Mouse (Mus musculus) granulocyte monocyte progenitor cell, adult 5-6 weeks (primary cell): ENCODE data around the gene Gm3238. TPM values are rescaled to one million over a fixed set of nuclear protein-coding genes. Genes with fewer than 3 reads are reported as not detected.
"Not testable (repeated sequence)": the region's sequence is repeated elsewhere in the genome, so short reads cannot be mapped to it uniquely, and the experiment has no call there.

ENCODE experiments used
- ATAC-seq: replicated peaks from 2 replicates; pipeline ENCODE4 v1.8.0; 2016; ENCODE audit warnings: mild to moderate bottlenecking, moderate TSS enrichment, inconsistent platforms; ENCODE audit not compliant: poor library complexity, severe bottlenecking
- total RNA-seq, 2 experiments: library from RNA; stranded (forward) in 1 of 2; stranded (reverse) in 1 of 2; fragments of 200-712, 200-1000 nt in 1 of 2; fragments of >200 nt in 1 of 2; fragmentation: Nextera tagmentation in 1 of 2; gene quantifications; 2 replicates each; pipeline ENCODE4 v1.2.3; 2014 to 2017

Gene Gm3238
- total RNA-seq, 2 experiments from 2014 or later: not detected

- ATAC-seq: not testable (repeated sequence)
These were observed 19.9 kb downstream of the Gm3238 start, which contains the start of gene Gm9736 for GRCm38 (mm10) chr10:77751254-77751653. TSS of gene Gm9736 (minus strand) at chr10:77751354.

DNA sequence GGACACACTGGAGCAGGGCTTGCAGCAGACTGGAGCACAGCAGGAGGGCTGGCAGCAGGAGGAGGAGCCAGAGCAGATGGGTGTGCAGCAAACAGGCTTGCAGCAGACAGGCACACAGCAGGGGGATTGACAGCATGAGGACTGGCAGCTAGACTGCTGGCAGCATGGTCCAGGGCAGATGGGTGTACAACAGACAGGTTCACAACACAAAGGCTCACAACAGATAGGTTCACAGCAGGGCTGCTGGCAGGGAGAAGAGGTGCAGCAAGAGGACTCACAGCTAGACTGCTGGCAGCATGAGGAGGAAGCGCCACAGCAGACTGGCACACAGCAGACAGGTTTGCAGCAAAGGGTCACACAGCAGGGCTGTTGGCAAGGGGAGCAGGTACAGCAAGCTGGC is 20.4 kb downstream of the Gm3238 start:
- not testable (repeated sequence) for ATAC-seq

GRCm38 (mm10) chr10:77741924-77742688 is 29.0 kb downstream of the Gm3238 start, which contains the start of gene Gm18596:
TSS of gene Gm18596 (minus strand) at chr10:77742638.
- ATAC-seq: not testable (repeated sequence)

DNA sequence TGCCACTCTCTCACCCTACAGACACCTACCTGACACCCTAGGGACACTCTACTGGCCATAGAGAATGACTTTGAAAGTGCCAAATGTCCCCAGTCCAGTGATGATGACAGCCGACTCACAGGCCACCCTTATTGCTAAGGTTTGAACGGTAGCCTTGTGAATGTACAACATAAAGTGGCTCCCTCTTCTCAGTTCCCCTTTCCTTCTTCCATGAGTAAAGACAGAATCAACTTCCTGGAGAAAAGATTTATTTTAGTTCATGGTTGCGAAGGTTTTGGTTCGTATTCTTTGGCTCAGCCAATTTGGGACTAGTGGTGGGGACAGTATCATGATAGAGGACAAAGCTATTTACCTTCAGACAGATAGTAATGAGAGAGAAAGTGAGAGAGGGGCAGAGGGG is 32.2 kb downstream of the Gm3238 start:
- ATAC-seq: no peak

GRCm38 (mm10) chr10:77735928-77736327 is 35.2 kb downstream of the Gm3238 start:
- ATAC-seq: no peak

- 0 out of 2 replicates have a peak, but pooled peaks have one; percentile 27 for ATAC-seq
These were observed 41.9 kb downstream of the Gm3238 start for GRCm38 (mm10) chr10:77729241-77729640.

DNA sequence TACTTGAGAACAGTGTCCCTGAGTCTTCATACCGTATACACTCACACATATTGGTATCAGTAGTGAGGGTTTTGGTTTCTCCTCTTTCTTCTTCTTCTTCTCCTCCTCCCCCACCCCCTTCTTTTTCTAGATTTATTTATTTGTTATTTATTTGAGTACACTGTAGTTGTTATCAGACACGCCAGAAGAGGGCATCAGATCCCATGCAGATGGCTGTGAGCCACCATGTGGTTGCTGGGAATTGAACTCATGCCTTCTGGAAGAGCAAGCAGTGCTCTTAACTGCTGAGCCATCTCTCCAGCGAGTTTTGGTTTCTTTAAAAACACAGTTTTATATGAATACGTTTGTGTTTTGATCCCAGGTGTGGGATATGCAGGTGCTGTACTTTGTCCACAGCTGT is 42.8 kb downstream of the Gm3238 start:
- ATAC-seq: no peak

GRCm38 (mm10) chr10:77726186-77726585 is 44.9 kb downstream of the Gm3238 start, which contains the start of gene Gm10100:
TSS of gene Gm10100 (plus strand) at chr10:77726486.
- ATAC-seq: no peak

DNA sequence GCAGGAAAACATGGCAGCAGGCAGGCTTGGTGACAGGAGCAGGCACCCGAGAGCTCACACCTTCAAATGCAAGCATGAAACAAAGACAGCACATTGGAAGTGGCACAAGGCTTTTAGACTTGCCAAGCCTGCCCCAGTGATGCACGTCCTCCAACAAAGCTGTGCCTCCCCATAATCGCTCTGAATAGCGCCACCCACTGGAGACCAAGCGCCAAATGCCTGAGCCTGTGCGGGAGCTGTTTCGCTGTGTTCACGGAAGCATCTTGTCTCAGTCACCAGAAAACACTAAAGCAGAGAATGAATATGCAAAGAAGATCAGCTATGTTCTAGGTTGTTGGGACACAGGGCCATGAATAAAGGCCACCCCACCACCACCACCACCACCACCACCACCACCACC is 46.3 kb downstream of the Gm3238 start:
- no peak for ATAC-seq

Other genes starting within 250 kb of the Gm3238 start
Only the 30 nearest of the 32 such genes appear.
- gene Pttg1ip, start 189.6 kb downstream of the Gm3238 start, total RNA-seq (2014; fragmentation: Nextera tagmentation): 36.6 and 39.0 TPM in 2 replicates
- gene Pttg1ip, start 189.6 kb downstream of the Gm3238 start, total RNA-seq (2017): 34.6 and 37.0 TPM in 2 replicates
- gene Sumo3, start 165.2 kb downstream of the Gm3238 start, total RNA-seq (2014; fragmentation: Nextera tagmentation): 60.0 and 78.8 TPM in 2 replicates
- gene Sumo3, start 165.2 kb downstream of the Gm3238 start, total RNA-seq (2017): 197 and 205 TPM in 2 replicates
- gene Gm49325, start 165.1 kb downstream of the Gm3238 start, total RNA-seq (2014; fragmentation: Nextera tagmentation): not detected in 2 replicates
- 1.6 TPM in 1 of 2 replicates, not detected in the other for gene Gm49325, start 165.1 kb downstream of the Gm3238 start, total RNA-seq (2017)
- 39.6 and 42.0 TPM in 2 replicates for gene Ube2g2, start 149.1 kb downstream of the Gm3238 start, total RNA-seq (2014; fragmentation: Nextera tagmentation)
- gene Ube2g2, start 149.1 kb downstream of the Gm3238 start, total RNA-seq (2017): 29.5 and 53.3 TPM in 2 replicates
- gene Tspear, start 84.8 kb downstream of the Gm3238 start, total RNA-seq (2014; fragmentation: Nextera tagmentation): 0.90 TPM in 1 of 2 replicates, not detected in the other
- 0.05 TPM in 1 of 2 replicates, not detected in the other for gene Tspear, start 84.8 kb downstream of the Gm3238 start, total RNA-seq (2017)
- gene Gm19402, start 80.6 kb downstream of the Gm3238 start, total RNA-seq (2014; fragmentation: Nextera tagmentation): not detected in 2 replicates
- not detected in 2 replicates for gene Gm19402, start 80.6 kb downstream of the Gm3238 start, total RNA-seq (2017)
- gene Gm9508, start 74.1 kb downstream of the Gm3238 start, total RNA-seq (2014; fragmentation: Nextera tagmentation): not detected in 2 replicates
- gene Gm9508, start 74.1 kb downstream of the Gm3238 start, total RNA-seq (2017): not detected in 2 replicates
- gene Gm10272, start 64.7 kb downstream of the Gm3238 start, total RNA-seq (2014; fragmentation: Nextera tagmentation): not detected in 2 replicates
- not detected in 2 replicates for gene Gm10272, start 64.7 kb downstream of the Gm3238 start, total RNA-seq (2017)
- not detected in 2 replicates for gene Gm10024, start 59.9 kb downstream of the Gm3238 start, total RNA-seq (2014; fragmentation: Nextera tagmentation)
- gene Gm10024, start 59.9 kb downstream of the Gm3238 start, total RNA-seq (2017): not detected in 2 replicates
- gene Gm10142, start 55.5 kb downstream of the Gm3238 start, total RNA-seq (2014; fragmentation: Nextera tagmentation): not detected in 2 replicates
- not detected in 2 replicates for gene Gm10142, start 55.5 kb downstream of the Gm3238 start, total RNA-seq (2017)
- gene Krtap12-1, start 50.7 kb downstream of the Gm3238 start, total RNA-seq (2014; fragmentation: Nextera tagmentation): not detected in 2 replicates
- not detected in 2 replicates for gene Krtap12-1, start 50.7 kb downstream of the Gm3238 start, total RNA-seq (2017)
- not detected in 2 replicates for gene Gm10100, start 44.8 kb downstream of the Gm3238 start, total RNA-seq (2014; fragmentation: Nextera tagmentation)
- gene Gm10100, start 44.8 kb downstream of the Gm3238 start, total RNA-seq (2017): not detected in 2 replicates
- not detected in 2 replicates for gene Gm18596, start 28.7 kb downstream of the Gm3238 start, total RNA-seq (2014; fragmentation: Nextera tagmentation)
- gene Gm18596, start 28.7 kb downstream of the Gm3238 start, total RNA-seq (2017): not detected in 2 replicates
- not detected in 2 replicates for gene Gm9736, start 20.0 kb downstream of the Gm3238 start, total RNA-seq (2014; fragmentation: Nextera tagmentation)
- not detected in 2 replicates for gene Gm9736, start 20.0 kb downstream of the Gm3238 start, total RNA-seq (2017)
- not detected in 2 replicates for gene Gm3233, start 11.6 kb downstream of the Gm3238 start, total RNA-seq (2014; fragmentation: Nextera tagmentation)
- gene Gm3233, start 11.6 kb downstream of the Gm3238 start, total RNA-seq (2017): not detected in 2 replicates
- not detected in 2 replicates for gene Gm7138, start 5.6 kb upstream of the Gm3238 start, total RNA-seq (2014; fragmentation: Nextera tagmentation)
- gene Gm7138, start 5.6 kb upstream of the Gm3238 start, total RNA-seq (2017): not detected in 2 replicates
- gene Gm3250, start 11.2 kb upstream of the Gm3238 start, total RNA-seq (2014; fragmentation: Nextera tagmentation): not detected in 2 replicates
- not detected in 2 replicates for gene Gm3250, start 11.2 kb upstream of the Gm3238 start, total RNA-seq (2017)
- gene Gm7137, start 16.9 kb upstream of the Gm3238 start, total RNA-seq (2014; fragmentation: Nextera tagmentation): not detected in 2 replicates
- not detected in 2 replicates for gene Gm7137, start 16.9 kb upstream of the Gm3238 start, total RNA-seq (2017)
- gene Gm9639, start 23.8 kb upstream of the Gm3238 start, total RNA-seq (2014; fragmentation: Nextera tagmentation): not detected in 2 replicates
- gene Gm9639, start 23.8 kb upstream of the Gm3238 start, total RNA-seq (2017): not detected in 2 replicates
- not detected in 2 replicates for gene Gm19668, start 27.8 kb upstream of the Gm3238 start, total RNA-seq (2014; fragmentation: Nextera tagmentation)
- not detected in 2 replicates for gene Gm19668, start 27.8 kb upstream of the Gm3238 start, total RNA-seq (2017)
- gene Gm9507, start 40.5 kb upstream of the Gm3238 start, total RNA-seq (2014; fragmentation: Nextera tagmentation): not detected in 2 replicates
- gene Gm9507, start 40.5 kb upstream of the Gm3238 start, total RNA-seq (2017): not detected in 2 replicates
- gene Gm2696, start 43.4 kb upstream of the Gm3238 start, total RNA-seq (2014; fragmentation: Nextera tagmentation): not detected in 2 replicates
- gene Gm2696, start 43.4 kb upstream of the Gm3238 start, total RNA-seq (2017): not detected in 2 replicates
- gene Krtap10-4, start 55.8 kb upstream of the Gm3238 start, total RNA-seq (2014; fragmentation: Nextera tagmentation): not detected in 2 replicates
- not detected in 2 replicates for gene Krtap10-4, start 55.8 kb upstream of the Gm3238 start, total RNA-seq (2017)
- gene Krtap10-10, start 64.6 kb upstream of the Gm3238 start, total RNA-seq (2014; fragmentation: Nextera tagmentation): 0.75 TPM in 1 of 2 replicates, not detected in the other
- gene Krtap10-10, start 64.6 kb upstream of the Gm3238 start, total RNA-seq (2017): not detected in 2 replicates
- gene Gm36176, start 75.5 kb upstream of the Gm3238 start, total RNA-seq (2014; fragmentation: Nextera tagmentation): not detected in 2 replicates
- gene Gm36176, start 75.5 kb upstream of the Gm3238 start, total RNA-seq (2017): not detected in 2 replicates
- gene Gm10318, start 81.5 kb upstream of the Gm3238 start, total RNA-seq (2014; fragmentation: Nextera tagmentation): not detected in 2 replicates
- not detected in 2 replicates for gene Gm10318, start 81.5 kb upstream of the Gm3238 start, total RNA-seq (2017)
- not detected in 2 replicates for gene Gm3285, start 90.7 kb upstream of the Gm3238 start, total RNA-seq (2014; fragmentation: Nextera tagmentation)
- not detected in 2 replicates for gene Gm3285, start 90.7 kb upstream of the Gm3238 start, total RNA-seq (2017)
- gene Lrrc3, start 131.2 kb upstream of the Gm3238 start, total RNA-seq (2014; fragmentation: Nextera tagmentation): not detected in 2 replicates
- gene Lrrc3, start 131.2 kb upstream of the Gm3238 start, total RNA-seq (2017): not detected in 2 replicates
- 1.9 and 9.1 TPM in 2 replicates for gene Trpm2, start 199.2 kb upstream of the Gm3238 start, total RNA-seq (2014; fragmentation: Nextera tagmentation)
- 1.9 and 3.6 TPM in 2 replicates for gene Trpm2, start 199.2 kb upstream of the Gm3238 start, total RNA-seq (2017)
- gene 1810043G02Rik, start 207.2 kb upstream of the Gm3238 start, total RNA-seq (2014; fragmentation: Nextera tagmentation): 8.8 and 9.1 TPM in 2 replicates
- gene 1810043G02Rik, start 207.2 kb upstream of the Gm3238 start, total RNA-seq (2017): 7.4 and 9.9 TPM in 2 replicates